Mouse (Mus musculus) lung, postnatal 0 days (tissue): Measurements from ENCODE around the gene Epb41l2.

Source experiments
- CTCF ChIP-seq: IDR thresholded peaks from 2 replicates; pipeline ENCODE4 v1.5.1; 2016; ENCODE audit warnings: antibody characterized with exemption, mild to moderate bottlenecking
- EP300 ChIP-seq: IDR thresholded peaks from 2 replicates; pipeline ENCODE4 v1.6.1; 2016; ENCODE audit warnings: antibody characterized with exemption, mild to moderate bottlenecking, control low read depth

GRCm38 (mm10) chr10:25386868-25387267 lies 27.3 kb downstream of the Epb41l2 start:
- TF ChIP-seq CTCF (no peak), EP300 (no peak)
